Mouse (Mus musculus): ENCODE results near the gene Cdh23.
"Not testable (repeated sequence)": the region's sequence is repeated elsewhere in the genome, so short reads cannot be mapped to it uniquely, and the experiment has no call there.

Gene Cdh23

GRCm38 (mm10) chr10:60696390-60696789, at the start of gene Cdh23:
Cdh23 (minus strand) TSS chr10:60696490.
- DNase-seq: no peak

- DNase-seq: peak; percentile 59 to 64
Measured at GRCm38 (mm10) chr10:60744543-60745290, 48.4 kb upstream of the Cdh23 start.

GRCm38 (mm10) chr10:60743681-60744080, 47.4 kb upstream of the Cdh23 start:
- no peak for DNase-seq

GRCm38 (mm10) chr10:60742942-60743341, 46.7 kb upstream of the Cdh23 start:
- no peak for DNase-seq

- DNase-seq: not testable (repeated sequence)
Measured at GRCm38 (mm10) chr10:60742296-60742695, 46.0 kb upstream of the Cdh23 start.

- peak; percentile 29 to 42 for DNase-seq
Measured at GRCm38 (mm10) chr10:60741435-60741834, 45.1 kb upstream of the Cdh23 start.

- peak; percentile 17 to 20 for DNase-seq
Measured at GRCm38 (mm10) chr10:60739619-60740363, 43.5 kb upstream of the Cdh23 start.

- no peak for DNase-seq
Measured at GRCm38 (mm10) chr10:60737886-60738640, 41.8 kb upstream of the Cdh23 start.

GRCm38 (mm10) chr10:60737169-60737728, 41.0 kb upstream of the Cdh23 start:
- no peak for DNase-seq

GRCm38 (mm10) chr10:60735737-60736136, 39.4 kb upstream of the Cdh23 start:
- no peak for DNase-seq

- DNase-seq: no peak
Measured at GRCm38 (mm10) chr10:60733471-60733870, 37.2 kb upstream of the Cdh23 start.

GRCm38 (mm10) chr10:60732397-60732861, 36.1 kb upstream of the Cdh23 start:
- DNase-seq: no peak

GRCm38 (mm10) chr10:60731742-60732141, 35.5 kb upstream of the Cdh23 start:
- DNase-seq: no peak

- no peak for DNase-seq
Measured at GRCm38 (mm10) chr10:60727301-60727700, 31.0 kb upstream of the Cdh23 start.

- no peak for DNase-seq
Measured at GRCm38 (mm10) chr10:60726896-60727295, 30.6 kb upstream of the Cdh23 start.

GRCm38 (mm10) chr10:60724496-60724895, 28.2 kb upstream of the Cdh23 start:
- DNase-seq: no peak

- peak; percentile 37 to 46 for DNase-seq
Measured at GRCm38 (mm10) chr10:60723345-60723744, 27.1 kb upstream of the Cdh23 start.

GRCm38 (mm10) chr10:60721640-60722039, 25.4 kb upstream of the Cdh23 start:
- DNase-seq: no peak

GRCm38 (mm10) chr10:60720461-60720860, 24.2 kb upstream of the Cdh23 start:
- no peak for DNase-seq

GRCm38 (mm10) chr10:60718491-60718890, 22.2 kb upstream of the Cdh23 start:
- DNase-seq: no peak

GRCm38 (mm10) chr10:60716449-60716848, 20.2 kb upstream of the Cdh23 start:
- no peak for DNase-seq

- DNase-seq: not testable (repeated sequence)
Measured at GRCm38 (mm10) chr10:60712299-60712698, 16.0 kb upstream of the Cdh23 start.

- no peak for DNase-seq
Measured at GRCm38 (mm10) chr10:60708837-60709236, 12.5 kb upstream of the Cdh23 start.
